Mouse (Mus musculus): ENCODE data around the gene Ssc5d. TPM values are rescaled to one million over a fixed set of nuclear protein-coding genes. Genes with fewer than 3 reads are reported as not detected.

Ssc5d gene
- polyA plus RNA-seq, 1 experiment: 7.5 TPM

DNA sequence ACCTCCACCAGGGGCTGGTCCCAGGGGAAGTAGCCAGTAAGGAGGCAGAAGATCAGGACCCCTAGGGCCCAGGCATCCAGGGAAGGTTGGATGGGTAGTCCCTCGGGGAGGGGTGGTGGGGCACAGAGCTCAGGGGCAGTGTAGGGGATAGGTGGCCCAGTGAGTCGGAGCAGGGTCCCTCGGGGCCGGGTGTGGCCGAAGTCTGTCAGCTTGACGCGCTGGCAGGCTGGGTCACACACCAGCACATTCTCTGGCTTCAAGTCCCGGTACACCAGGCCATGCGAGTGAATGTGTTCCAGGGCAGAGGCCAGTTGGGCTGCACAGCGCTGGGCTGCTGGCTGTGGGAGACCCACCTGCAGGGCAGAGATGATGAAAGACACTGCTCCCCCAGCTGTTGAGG, 31.8 kb downstream of the Ssc5d start:
- TF ChIP-seq CTCF (IDR thresholded peaks at IDR 0.05; ENCODE audit: insufficient read depth, low read length): no peak
- no peak for TF ChIP-seq POLR2A (IDR thresholded peaks at IDR 0.05; ENCODE audit: borderline replicate concordance, extremely low read depth, low read depth, low read length)
- DNase-seq: no peak
- 82% methylated on average over 10 of the region's 10 CpGs for WGBS
- peaks cover 2% of the 10 kb centered on the region for H3K4me1 ChIP-seq (ENCODE audit: control insufficient read depth, insufficient read depth, low read length)
- no peak overlapping the region for H3K4me3 ChIP-seq (replicated peaks; ENCODE audit: extremely low read depth, low read depth, low read length)

DNA sequence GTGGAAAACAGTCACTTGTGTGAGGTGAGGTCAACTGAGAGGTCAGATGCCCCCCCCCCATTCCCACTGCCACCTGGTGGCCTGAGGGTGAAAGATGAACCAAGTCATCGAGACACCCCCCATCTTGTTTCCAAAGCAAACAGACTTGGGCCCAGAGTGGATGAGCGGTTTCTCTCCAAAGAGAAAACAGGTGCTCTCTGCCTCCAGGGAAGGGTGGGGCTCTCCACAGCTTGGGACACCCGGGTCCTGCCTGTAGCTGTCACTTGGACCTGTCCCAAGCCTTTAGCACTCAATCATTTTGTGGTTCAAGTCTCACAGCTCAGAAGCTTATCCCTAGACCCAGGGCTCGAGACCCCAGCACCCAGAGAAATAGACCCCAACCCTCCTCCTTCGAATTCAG, 37.9 kb downstream of the Ssc5d start:
- Histone ChIP-seq H3K4me1 (ENCODE audit: control insufficient read depth, insufficient read depth, low read length) (no peaks in the 10 kb centered on the region), H3K4me3 (replicated peaks; ENCODE audit: extremely low read depth, low read depth, low read length) (no peak overlapping the region)
- TF ChIP-seq CTCF (IDR thresholded peaks at IDR 0.05; ENCODE audit: insufficient read depth, low read length) (no peak), POLR2A (IDR thresholded peaks at IDR 0.05; ENCODE audit: borderline replicate concordance, extremely low read depth, low read depth, low read length) (no peak)
- 55% methylated on average over 5 of the region's 5 CpGs for WGBS
- no peak for DNase-seq

- no peaks in the 10 kb centered on the region for H3K4me1 ChIP-seq (ENCODE audit: control insufficient read depth, insufficient read depth, low read length)
- DNase-seq: peak; percentile 80
- TF ChIP-seq POLR2A (IDR thresholded peaks at IDR 0.05; ENCODE audit: borderline replicate concordance, extremely low read depth, low read depth, low read length): no peak
- peak; percentile 69 for TF ChIP-seq CTCF (IDR thresholded peaks at IDR 0.05; ENCODE audit: insufficient read depth, low read length)
- 4% methylated on average over 10 of the region's 10 CpGs for WGBS
- no peak within 1 kb of the TSS for H3K4me3 ChIP-seq (replicated peaks; ENCODE audit: extremely low read depth, low read depth, low read length)
Measured at GRCm38 (mm10) chr7:4964272-4964671, 38.7 kb downstream of the Ssc5d start, which contains the start of gene Sbk2. TSS of gene Sbk2 (minus strand) at chr7:4964406.

DNA sequence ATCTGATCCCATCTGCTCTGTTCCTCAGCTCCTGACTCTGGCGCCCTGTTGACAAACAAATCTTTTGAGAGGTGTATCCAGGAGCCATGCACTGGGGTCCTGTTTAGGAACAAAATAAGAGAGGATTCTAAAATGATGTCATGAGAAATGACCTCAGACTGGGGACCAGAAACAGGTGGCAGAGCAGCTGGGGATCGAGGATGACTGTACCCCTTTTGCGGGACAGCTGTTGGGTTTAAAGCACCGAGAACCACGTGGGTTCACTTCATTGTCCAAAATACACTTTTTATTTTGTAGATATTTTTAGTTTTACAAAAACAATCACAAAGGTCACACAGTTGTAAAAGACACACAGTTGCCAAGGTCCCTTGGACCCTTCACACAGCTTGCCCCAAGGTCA, 39.4 kb downstream of the Ssc5d start:
- 73% methylated on average over 5 of the region's 5 CpGs for WGBS
- TF ChIP-seq CTCF (IDR thresholded peaks at IDR 0.05; ENCODE audit: insufficient read depth, low read length): no peak
- no peak for TF ChIP-seq POLR2A (IDR thresholded peaks at IDR 0.05; ENCODE audit: borderline replicate concordance, extremely low read depth, low read depth, low read length)
- no peak for DNase-seq
- H3K4me1 ChIP-seq (ENCODE audit: control insufficient read depth, insufficient read depth, low read length): no peaks in the 10 kb centered on the region
- H3K4me3 ChIP-seq (replicated peaks; ENCODE audit: extremely low read depth, low read depth, low read length): no peak overlapping the region

DNA sequence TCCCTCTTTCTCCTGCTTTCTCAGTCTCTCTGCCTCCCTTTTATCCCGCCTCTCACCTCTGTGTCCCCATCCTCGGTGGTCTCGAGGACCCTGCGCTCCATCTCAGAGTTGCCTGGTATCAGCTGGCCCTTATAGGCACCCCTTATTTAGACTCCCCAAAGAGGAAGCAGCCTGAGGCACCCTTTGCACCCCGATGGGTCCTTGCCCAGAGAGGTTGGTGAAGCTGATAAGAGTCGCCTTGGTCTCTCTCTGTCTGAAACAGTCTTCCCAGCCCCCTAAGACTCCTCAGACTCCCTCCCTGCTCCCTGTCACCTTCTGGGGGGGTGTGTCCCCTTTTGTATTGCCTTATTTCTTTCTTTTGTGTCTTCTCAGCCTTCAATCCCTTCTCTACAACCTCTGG, 45.5 kb downstream of the Ssc5d start, which contains the start of gene Sbk3:
Gene Sbk3 (minus strand): TSS at position 101 of the 400 bp plus-strand sequence.
- Histone ChIP-seq H3K4me3 (replicated peaks; ENCODE audit: extremely low read depth, low read depth, low read length) (no peak within 1 kb of the TSS), H3K4me1 (ENCODE audit: control insufficient read depth, insufficient read depth, low read length) (no peaks in the 10 kb centered on the region)
- WGBS: 49% methylated on average over 6 of the region's 6 CpGs
- TF ChIP-seq CTCF (IDR thresholded peaks at IDR 0.05; ENCODE audit: insufficient read depth, low read length) (no peak), POLR2A (IDR thresholded peaks at IDR 0.05; ENCODE audit: borderline replicate concordance, extremely low read depth, low read depth, low read length) (no peak)
- no peak for DNase-seq

DNA sequence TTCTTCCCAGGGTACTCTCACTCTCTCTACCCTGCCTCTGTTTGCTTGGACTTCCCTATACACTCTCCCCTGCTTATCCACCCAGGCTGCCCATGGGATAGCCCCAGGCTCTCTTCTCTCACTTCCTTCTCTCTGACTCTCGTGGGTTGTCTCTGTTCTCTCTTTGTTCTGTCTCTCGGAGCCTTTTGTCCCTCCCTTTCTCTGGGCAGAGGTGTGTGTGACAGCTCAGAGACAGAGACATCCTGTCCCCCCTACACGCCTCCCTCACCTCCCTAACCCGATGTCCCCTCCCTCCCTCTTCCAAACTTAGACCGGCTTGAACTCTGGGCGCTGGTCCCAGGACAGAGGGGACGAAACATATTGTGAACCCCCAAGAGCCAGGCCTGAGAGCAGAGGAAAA, 46.1 kb downstream of the Ssc5d start:
- 22% methylated on average over 7 of the region's 7 CpGs for WGBS
- H3K4me1 ChIP-seq (ENCODE audit: control insufficient read depth, insufficient read depth, low read length): no peaks in the 10 kb centered on the region
- DNase-seq: no peak
- no peak for TF ChIP-seq POLR2A (IDR thresholded peaks at IDR 0.05; ENCODE audit: borderline replicate concordance, extremely low read depth, low read depth, low read length)
- no peak for TF ChIP-seq CTCF (IDR thresholded peaks at IDR 0.05; ENCODE audit: insufficient read depth, low read length)
- H3K4me3 ChIP-seq (replicated peaks; ENCODE audit: extremely low read depth, low read depth, low read length): no peak overlapping the region

DNA sequence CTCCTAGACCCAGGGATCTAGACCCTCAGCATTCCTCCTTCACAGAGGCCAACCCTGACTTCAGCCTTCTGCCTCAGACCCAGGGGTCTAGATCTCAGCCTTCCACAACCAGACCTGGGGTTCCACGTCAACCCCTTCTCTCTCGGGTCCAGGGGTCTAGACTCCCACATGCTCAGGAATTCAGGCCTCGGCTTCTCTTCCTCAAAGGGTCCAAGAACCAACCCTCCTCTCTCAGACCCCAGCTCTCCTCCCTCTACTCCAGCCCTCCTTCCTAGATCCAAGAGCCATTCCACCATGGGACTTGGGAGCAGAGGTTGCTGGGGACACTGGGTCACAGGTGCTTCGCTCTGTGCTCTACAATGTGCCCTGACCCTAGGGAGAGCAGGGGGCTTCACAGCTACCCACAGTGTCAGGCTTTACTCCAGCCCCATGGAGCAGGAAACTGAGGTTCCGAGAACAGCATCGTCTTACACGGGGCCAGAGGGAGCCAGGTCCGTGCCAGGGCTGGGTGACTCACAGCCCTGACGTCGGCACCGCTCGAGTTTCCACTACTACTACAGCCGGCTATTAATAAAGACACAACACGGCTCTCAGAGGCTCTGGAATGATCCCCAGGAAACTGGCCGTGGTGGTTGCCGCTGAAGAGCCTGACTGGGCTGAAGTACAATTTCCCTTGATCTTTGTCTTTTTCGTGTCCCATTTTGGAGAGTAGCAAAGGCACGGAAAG, 46.9 kb downstream of the Ssc5d start:
- 43% methylated on average over 18 of the region's 18 CpGs for WGBS
- Histone ChIP-seq H3K4me3 (replicated peaks; ENCODE audit: extremely low read depth, low read depth, low read length) (no peak overlapping the region), H3K4me1 (ENCODE audit: control insufficient read depth, insufficient read depth, low read length) (no peaks in the 10 kb centered on the region)
- DNase-seq: no peak
- TF ChIP-seq POLR2A (IDR thresholded peaks at IDR 0.05; ENCODE audit: borderline replicate concordance, extremely low read depth, low read depth, low read length) (no peak), CTCF (IDR thresholded peaks at IDR 0.05; ENCODE audit: insufficient read depth, low read length) (no peak)

GRCm38 (mm10) chr7:4975455-4975854, 49.9 kb downstream of the Ssc5d start:
- no peaks in the 10 kb centered on the region for H3K4me1 ChIP-seq (ENCODE audit: control insufficient read depth, insufficient read depth, low read length)
- no peak for DNase-seq
- no peak for TF ChIP-seq POLR2A (IDR thresholded peaks at IDR 0.05; ENCODE audit: borderline replicate concordance, extremely low read depth, low read depth, low read length)
- no peak for TF ChIP-seq CTCF (IDR thresholded peaks at IDR 0.05; ENCODE audit: insufficient read depth, low read length)
- 50% methylated on average over 4 of the region's 4 CpGs for WGBS
- no peak overlapping the region for H3K4me3 ChIP-seq (replicated peaks; ENCODE audit: extremely low read depth, low read depth, low read length)

- 89% methylated on average over 7 of the region's 7 CpGs for WGBS
- TF ChIP-seq POLR2A (IDR thresholded peaks at IDR 0.05; ENCODE audit: borderline replicate concordance, extremely low read depth, low read depth, low read length) (no peak), CTCF (IDR thresholded peaks at IDR 0.05; ENCODE audit: insufficient read depth, low read length) (peak; percentile 16; the same call in 1 of the 2 replicates)
Measured at GRCm38 (mm10) chr7:4976832-4977231, 51.2 kb downstream of the Ssc5d start.

GRCm38 (mm10) chr7:4988250-4988649, 62.7 kb downstream of the Ssc5d start:
- TF ChIP-seq POLR2A (IDR thresholded peaks at IDR 0.05; ENCODE audit: borderline replicate concordance, extremely low read depth, low read depth, low read length) (no peak), CTCF (IDR thresholded peaks at IDR 0.05; ENCODE audit: insufficient read depth, low read length) (no peak)

More at GRCm38 (mm10) chr7:4976832-4977231, 51.2 kb downstream of the Ssc5d start:
- H3K4me3 ChIP-seq (replicated peaks; ENCODE audit: extremely low read depth, low read depth, low read length): no peak overlapping the region
- H3K4me1 ChIP-seq (ENCODE audit: control insufficient read depth, insufficient read depth, low read length): no peaks in the 10 kb centered on the region
- no peak for DNase-seq

More at GRCm38 (mm10) chr7:4988250-4988649, 62.7 kb downstream of the Ssc5d start:
- WGBS: 17% methylated on average over 2 of the region's 2 CpGs
- no peak for DNase-seq
- Histone ChIP-seq H3K4me3 (replicated peaks; ENCODE audit: extremely low read depth, low read depth, low read length) (no peak overlapping the region), H3K4me1 (ENCODE audit: control insufficient read depth, insufficient read depth, low read length) (no peaks in the 10 kb centered on the region)

Measured in lung, adult 2 months (tissue).